Mouse (Mus musculus) urinary bladder, adult 18-20 months (tissue): Measurements from ENCODE around the gene Hoxc12.
A peak's percentile ranks its signal among the peaks of the same experiment; 100 is the strongest.

Experiments used
- DNase-seq, 2 experiments: peaks; one replicate each; pipeline ENCODE4 v3.0.0; 2022; ENCODE audit warnings: low spot score in 2 of 2, mixed read lengths in 2 of 2

Hoxc12 gene

DNA sequence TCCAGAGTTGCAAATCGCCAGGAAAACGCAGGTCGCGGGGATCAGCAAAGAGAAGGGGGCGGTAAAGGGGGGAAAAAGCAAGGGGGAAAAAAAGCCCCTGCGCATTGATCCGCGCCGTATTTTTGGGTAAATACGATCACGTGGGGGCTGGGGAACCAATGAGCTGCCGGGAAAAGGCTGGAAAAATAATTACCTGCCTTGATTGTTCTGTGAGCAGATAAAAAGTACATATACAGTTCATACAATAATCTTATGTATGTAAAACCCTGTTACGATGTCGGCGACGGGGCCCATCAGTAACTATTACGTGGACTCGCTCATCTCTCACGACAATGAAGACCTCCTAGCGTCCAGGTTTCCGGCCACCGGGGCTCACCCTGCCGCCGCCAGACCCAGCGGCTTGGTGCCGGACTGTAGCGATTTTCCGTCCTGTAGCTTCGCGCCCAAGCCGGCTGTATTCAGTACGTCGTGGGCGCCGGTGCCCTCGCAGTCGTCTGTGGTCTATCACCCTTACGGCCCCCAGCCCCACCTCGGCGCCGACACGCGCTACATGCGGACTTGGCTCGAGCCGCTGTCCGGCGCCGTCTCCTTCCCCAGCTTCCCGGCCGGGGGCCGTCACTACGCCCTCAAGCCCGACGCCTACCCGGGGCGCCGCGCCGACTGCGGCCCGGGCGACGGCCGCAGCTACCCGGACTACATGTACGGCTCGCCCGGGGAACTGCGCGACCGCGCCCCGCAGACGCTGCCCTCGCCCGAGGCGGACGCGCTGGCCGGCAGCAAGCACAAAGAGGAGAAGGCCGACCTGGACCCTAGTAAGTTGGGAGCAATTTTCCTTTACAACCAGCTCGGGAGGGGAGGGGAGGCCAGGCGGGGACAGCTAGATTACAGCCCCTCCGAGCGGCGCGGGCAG, 45.1 kb downstream of the Hoxc12 start:
- DNase-seq: no peak

DNA sequence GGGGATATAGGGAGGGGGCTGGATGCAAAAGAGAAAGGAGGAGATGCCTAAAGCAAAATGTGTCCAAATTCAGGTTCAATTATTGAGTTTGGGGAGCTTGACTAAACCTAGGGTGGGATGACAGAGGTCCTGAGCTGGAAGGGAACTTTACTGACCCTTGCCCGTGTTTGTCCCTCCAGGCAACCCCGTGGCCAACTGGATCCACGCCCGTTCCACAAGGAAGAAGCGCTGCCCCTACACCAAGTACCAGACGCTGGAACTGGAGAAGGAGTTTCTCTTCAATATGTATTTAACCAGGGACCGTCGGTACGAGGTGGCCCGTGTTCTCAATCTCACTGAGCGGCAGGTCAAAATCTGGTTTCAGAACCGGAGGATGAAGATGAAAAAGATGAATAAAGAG, 47.2 kb downstream of the Hoxc12 start:
- DNase-seq: no peak

DNA sequence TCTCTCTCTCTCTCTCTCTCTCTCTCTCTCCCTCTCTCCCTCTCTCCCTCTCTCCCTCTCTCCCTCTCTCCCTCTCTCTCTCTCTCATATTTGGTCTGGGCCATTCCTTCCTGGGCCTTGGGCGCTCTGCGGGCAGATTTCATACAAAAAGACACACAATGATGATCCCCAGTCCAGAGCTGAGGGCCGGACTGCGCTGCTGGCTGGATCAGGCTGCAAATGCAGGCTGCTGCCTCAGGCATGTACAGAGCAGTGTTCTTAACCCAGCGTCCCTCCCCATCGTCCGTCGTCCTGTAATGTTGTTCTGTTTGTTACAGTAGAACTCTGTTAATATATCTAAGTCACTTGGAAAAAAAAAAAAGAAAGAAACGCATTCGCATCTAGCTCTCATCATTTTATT, 48.0 kb downstream of the Hoxc12 start:
- no peak for DNase-seq

DNA sequence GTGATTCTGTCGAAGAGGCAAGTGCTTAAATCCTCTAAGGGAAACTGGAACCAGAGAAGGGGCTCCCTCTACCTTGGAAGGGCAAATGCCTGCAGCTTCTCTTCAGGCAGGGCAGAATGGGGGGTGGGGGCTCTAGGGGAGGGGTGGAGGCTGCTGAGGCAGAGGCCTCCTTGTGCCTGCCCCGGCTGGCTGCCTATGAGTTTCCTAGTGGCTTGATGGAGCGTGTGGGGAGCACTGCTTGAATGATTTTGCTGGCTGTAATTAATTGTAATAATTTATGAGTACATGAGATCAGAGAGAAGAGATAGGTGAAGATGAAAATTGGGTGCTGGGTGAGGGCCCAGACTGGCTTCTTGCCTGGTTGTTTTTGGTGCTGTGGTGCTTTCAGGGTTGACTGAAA, 48.4 kb downstream of the Hoxc12 start:
- no peak for DNase-seq

DNA sequence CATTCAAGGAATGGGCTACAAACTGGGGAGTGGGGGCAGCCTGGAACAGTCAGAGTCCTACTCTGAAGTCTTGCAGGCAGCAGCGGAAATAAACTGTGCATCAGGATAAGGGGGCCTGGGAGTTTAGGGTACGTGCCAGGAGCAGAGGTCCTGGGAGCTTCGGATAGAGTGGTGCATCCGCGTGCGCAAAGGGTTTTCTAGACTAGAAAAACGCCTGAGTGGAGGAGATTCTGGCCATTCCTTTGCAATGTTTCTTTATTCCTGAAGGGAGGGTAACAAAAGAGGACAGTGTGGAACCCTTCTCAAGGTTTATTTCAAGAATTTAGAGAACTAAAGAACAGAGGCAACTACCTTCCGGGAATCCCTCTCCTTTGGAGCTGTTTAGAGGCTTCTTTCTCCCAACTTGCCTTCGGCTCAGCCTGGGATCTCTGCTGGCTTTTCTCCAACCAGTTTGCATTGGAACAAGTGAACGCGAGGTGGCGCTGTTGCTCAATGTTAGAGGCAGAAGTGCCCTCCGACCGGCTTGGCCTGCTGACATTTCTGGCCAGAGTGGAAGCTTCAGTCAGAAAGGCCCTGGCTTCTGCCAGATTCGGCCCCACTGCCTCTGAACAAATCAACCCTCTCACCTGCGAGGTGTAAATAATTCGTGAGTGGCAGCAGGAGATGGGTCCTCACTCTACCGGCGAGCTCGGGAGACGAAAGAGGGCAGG, 50.7 kb downstream of the Hoxc12 start:
- peak; percentile 81 to 93 for DNase-seq

DNA sequence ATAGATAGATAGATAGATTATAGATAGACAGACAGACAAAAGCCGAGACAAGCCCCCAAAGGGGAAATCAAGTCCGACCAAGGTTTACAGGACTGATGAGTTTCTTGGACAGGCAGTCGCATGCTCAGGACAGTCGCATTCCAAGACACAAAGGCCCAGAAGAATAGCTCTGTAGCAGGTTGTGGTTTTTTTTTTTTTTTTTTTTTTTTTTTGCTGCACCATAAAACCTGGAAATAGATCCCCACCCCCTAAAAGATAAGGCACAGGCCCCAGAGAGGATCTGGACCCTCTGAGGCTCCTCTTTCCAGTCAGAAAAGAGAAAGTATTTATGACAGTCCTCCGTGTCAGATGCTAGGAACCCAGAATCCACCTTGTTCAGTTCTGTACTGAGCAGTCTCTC, 51.5 kb downstream of the Hoxc12 start:
- no peak for DNase-seq
